Mouse (Mus musculus) limb, embryonic 15.5 days (tissue): Measurements from ENCODE around the gene Fam173a. TPM values are rescaled to one million over a fixed set of nuclear protein-coding genes. Genes with fewer than 3 reads are reported as not detected.

Source experiments
- ATAC-seq: fragments of 200-750 bp; cut with Nextera tagmentation; 2 replicates; pipeline ENCODE4 v1.8.0; 2017; ENCODE audit warnings: low read depth, moderate TSS enrichment; ENCODE audit not compliant: insufficient number of reproducible peaks, low FRiP score, low TSS enrichment
- H3K27ac ChIP-seq: fragments of 300-500 bp; sonication (generic); 2 replicates; pipeline ENCODE4 v1.5.1; 2015; ENCODE audit warnings: moderate library complexity, mild to moderate bottlenecking, inconsistent platforms
- H3K27me3 ChIP-seq: fragments of 300-500 bp; sonication (generic); 2 replicates; pipeline ENCODE4 v1.6.1; 2015; ENCODE audit warnings: inconsistent platforms
- H3K36me3 ChIP-seq: fragments of 300-500 bp; sonication (generic); 2 replicates; pipeline ENCODE4 v1.6.1; 2015; ENCODE audit warnings: inconsistent platforms
- H3K4me1 ChIP-seq: fragments of 300-500 bp; sonication (generic); 2 replicates; pipeline ENCODE4 v1.6.1; 2015; ENCODE audit warnings: inconsistent platforms
- H3K4me2 ChIP-seq: fragments of 300-500 bp; sonication (generic); 2 replicates; pipeline ENCODE4 v1.6.1; 2015; ENCODE audit warnings: mild to moderate bottlenecking, inconsistent platforms
- H3K4me3 ChIP-seq: fragments of 300-500 bp; sonication (generic); 2 replicates; pipeline ENCODE4 v1.5.1; 2015; ENCODE audit warnings: mild to moderate bottlenecking, inconsistent platforms
- H3K9ac ChIP-seq: fragments of 300-500 bp; sonication (generic); 2 replicates; pipeline ENCODE4 v1.6.1; 2015; ENCODE audit warnings: inconsistent platforms
- H3K9me3 ChIP-seq: fragments of 300-500 bp; sonication (generic); 2 replicates; pipeline ENCODE4 v1.6.1; 2016; ENCODE audit warnings: inconsistent platforms
- WGBS: fragments of 180-500 bp; shearing (Covaris S2); methylation state at CpG from one replicate; pipeline ENCODE4 v1.1.7; 2015; 5-methylcytosine and 5-hydroxymethylcytosine counted together
- polyA plus RNA-seq: library from polyadenylated mRNA; unstranded; fragments of >200 nt; fragmentation: Nextera tagmentation; extraction: Ambion mirVana; gene quantifications from 2 replicates; pipeline ENCODE4 v1.2.1, GENCODE M21; 2015

The Fam173a gene
- 85.7 and 95.6 TPM in 2 replicates for polyA plus RNA-seq

- Histone ChIP-seq H3K4me1 (peaks cover 57% of the 10 kb centered on the region), H3K9me3 (no peaks in the 10 kb centered on the region), H3K4me2 (peak within 1 kb of the TSS; percentile 74), H3K27me3 (no peaks in the 10 kb centered on the region), H3K9ac (peak within 1 kb of the TSS; percentile 64), H3K36me3 (peaks cover 20% of the 10 kb centered on the region), H3K4me3 (peak within 1 kb of the TSS; percentile 66), H3K27ac (peak within 1 kb of the TSS; percentile 93)
- 0 out of 2 replicates have a peak, but pooled peaks have one; percentile 46 for ATAC-seq
- under 1% methylated on average over 14 of the region's 14 CpGs for WGBS
These were observed at the start of gene Fam173a for GRCm38 (mm10) chr17:25792615-25793014. Gene Fam173a (minus strand): TSS chr17:25792901.

GRCm38 (mm10) chr17:25841117-25841880 lies 48.6 kb upstream of the Fam173a start, which contains the start of gene Gm20683:
Gene Gm20683 (minus strand): TSS chr17:25841763.
- Histone ChIP-seq H3K27ac (no peak within 1 kb of the TSS), H3K9me3 (no peaks in the 10 kb centered on the region), H3K27me3 (no peaks in the 10 kb centered on the region), H3K36me3 (peaks cover 56% of the 10 kb centered on the region), H3K4me1 (peaks cover 33% of the 10 kb centered on the region), H3K9ac (no peak within 1 kb of the TSS), H3K4me3 (no peak within 1 kb of the TSS), H3K4me2 (no peak within 1 kb of the TSS)
- 94% methylated on average over 22 of the region's 22 CpGs for WGBS
- ATAC-seq = no peak

GRCm38 (mm10) chr17:25840519-25840918 lies 47.8 kb upstream of the Fam173a start:
- Histone ChIP-seq H3K27me3 (no peaks in the 10 kb centered on the region), H3K4me3 (no peak overlapping the region), H3K9me3 (no peaks in the 10 kb centered on the region), H3K27ac (no peak overlapping the region), H3K9ac (no peak overlapping the region), H3K4me1 (peaks cover 40% of the 10 kb centered on the region), H3K4me2 (no peak overlapping the region), H3K36me3 (peaks cover 53% of the 10 kb centered on the region)
- no peak for ATAC-seq
- WGBS = 96% methylated on average over 6 of the region's 6 CpGs

GRCm38 (mm10) chr17:25839455-25840235 lies 46.9 kb upstream of the Fam173a start:
- Histone ChIP-seq H3K27ac (no peak overlapping the region), H3K9me3 (no peaks in the 10 kb centered on the region), H3K4me3 (no peak overlapping the region), H3K36me3 (peaks cover 61% of the 10 kb centered on the region), H3K4me2 (no peak overlapping the region), H3K4me1 (peaks cover 44% of the 10 kb centered on the region), H3K9ac (no peak overlapping the region), H3K27me3 (no peaks in the 10 kb centered on the region)
- WGBS = 79% methylated on average over 14 of the region's 14 CpGs
- ATAC-seq = no peak

GRCm38 (mm10) chr17:25838904-25839303 lies 46.2 kb upstream of the Fam173a start:
- H3K4me3 ChIP-seq = no peak overlapping the region
- no peak for ATAC-seq
- 84% methylated on average over 4 of the region's 4 CpGs for WGBS
- peaks cover 61% of the 10 kb centered on the region for H3K36me3 ChIP-seq
- H3K27ac ChIP-seq = no peak overlapping the region
- H3K27me3 ChIP-seq = no peaks in the 10 kb centered on the region
- H3K4me1 ChIP-seq = peaks cover 49% of the 10 kb centered on the region
- H3K9me3 ChIP-seq = no peaks in the 10 kb centered on the region
- H3K4me2 ChIP-seq = no peak overlapping the region
- no peak overlapping the region for H3K9ac ChIP-seq

- 0 out of 2 replicates have a peak overlapping the region, but pooled peaks have one; percentile 41 for H3K9ac ChIP-seq
- H3K4me1 ChIP-seq = peaks cover 42% of the 10 kb centered on the region
- H3K27me3 ChIP-seq = no peaks in the 10 kb centered on the region
- 0 out of 2 replicates have a peak overlapping the region, but pooled peaks have one; percentile 47 for H3K27ac ChIP-seq
- no peaks in the 10 kb centered on the region for H3K9me3 ChIP-seq
- 60% methylated on average over 3 of the region's 3 CpGs for WGBS
- no peak for ATAC-seq
- H3K4me2 ChIP-seq = peak overlapping the region; percentile 75; the same call in 1 of the 2 replicates
- peaks cover 57% of the 10 kb centered on the region for H3K36me3 ChIP-seq
- H3K4me3 ChIP-seq = peak overlapping the region; percentile 38; the same call in 1 of the 2 replicates
These were observed 44.8 kb upstream of the Fam173a start for GRCm38 (mm10) chr17:25837533-25837932.

GRCm38 (mm10) chr17:25837076-25837410 lies 44.3 kb upstream of the Fam173a start, which contains the start of gene Rhbdl1:
Gene Rhbdl1 (minus strand): TSS chr17:25837295.
- Histone ChIP-seq H3K9me3 (no peaks in the 10 kb centered on the region), H3K27ac (peak within 1 kb of the TSS; percentile 47; the same call in 1 of the 2 replicates), H3K36me3 (peaks cover 52% of the 10 kb centered on the region), H3K4me1 (peaks cover 43% of the 10 kb centered on the region), H3K4me2 (peak within 1 kb of the TSS; percentile 86), H3K4me3 (peak within 1 kb of the TSS; percentile 38), H3K9ac (peak within 1 kb of the TSS; percentile 41), H3K27me3 (no peaks in the 10 kb centered on the region)
- no peak for ATAC-seq
- 3% methylated on average over 29 of the region's 29 CpGs for whole genome bisulfite sequencing

- peak overlapping the region; percentile 38 for H3K4me3 ChIP-seq
- H3K9ac ChIP-seq = peak overlapping the region; percentile 41
- H3K9me3 ChIP-seq = no peaks in the 10 kb centered on the region
- ATAC-seq = no peak
- no peaks in the 10 kb centered on the region for H3K27me3 ChIP-seq
- H3K4me1 ChIP-seq = peaks cover 48% of the 10 kb centered on the region
- 22% methylated on average over 23 of the region's 23 CpGs for WGBS
- H3K4me2 ChIP-seq = peak overlapping the region; percentile 86
- H3K27ac ChIP-seq = peak overlapping the region; percentile 47; the same call in 1 of the 2 replicates
- peaks cover 49% of the 10 kb centered on the region for H3K36me3 ChIP-seq
These were observed 43.8 kb upstream of the Fam173a start for GRCm38 (mm10) chr17:25836397-25837075.

- no peak overlapping the region for H3K27ac ChIP-seq
- peak overlapping the region; percentile 86 for H3K4me2 ChIP-seq
- no peaks in the 10 kb centered on the region for H3K9me3 ChIP-seq
- H3K36me3 ChIP-seq = peaks cover 49% of the 10 kb centered on the region
- no peak for ATAC-seq
- WGBS = 87% methylated on average over 16 of the region's 16 CpGs
- no peak overlapping the region for H3K9ac ChIP-seq
- H3K4me1 ChIP-seq = peaks cover 55% of the 10 kb centered on the region
- H3K4me3 ChIP-seq = peak overlapping the region; percentile 38
- no peaks in the 10 kb centered on the region for H3K27me3 ChIP-seq
These were observed 43.1 kb upstream of the Fam173a start for GRCm38 (mm10) chr17:25835816-25836215.

GRCm38 (mm10) chr17:25835301-25835700 lies 42.6 kb upstream of the Fam173a start:
- WGBS = 88% methylated on average over 7 of the region's 7 CpGs
- Histone ChIP-seq H3K4me2 (peak overlapping the region; percentile 86), H3K4me1 (peaks cover 60% of the 10 kb centered on the region), H3K4me3 (peak overlapping the region; percentile 38; the same call in 1 of the 2 replicates), H3K9ac (no peak overlapping the region), H3K9me3 (no peaks in the 10 kb centered on the region), H3K27ac (no peak overlapping the region), H3K27me3 (no peaks in the 10 kb centered on the region), H3K36me3 (peaks cover 49% of the 10 kb centered on the region)
- ATAC-seq = no peak

GRCm38 (mm10) chr17:25834595-25835222 lies 42.0 kb upstream of the Fam173a start:
- peak overlapping the region; percentile 77 for H3K4me3 ChIP-seq
- peak overlapping the region; percentile 81; the same call in 1 of the 2 replicates for H3K9ac ChIP-seq
- no peaks in the 10 kb centered on the region for H3K27me3 ChIP-seq
- H3K4me2 ChIP-seq = peak overlapping the region; percentile 86
- H3K9me3 ChIP-seq = no peaks in the 10 kb centered on the region
- H3K4me1 ChIP-seq = peaks cover 66% of the 10 kb centered on the region
- 76% methylated on average over 12 of the region's 12 CpGs for WGBS
- H3K36me3 ChIP-seq = peaks cover 45% of the 10 kb centered on the region
- no peak for ATAC-seq
- peak overlapping the region; percentile 97 for H3K27ac ChIP-seq
